Mouse (Mus musculus): ENCODE results near the gene Epp13. TPM values are rescaled to one million over a fixed set of nuclear protein-coding genes. Genes with fewer than 3 reads are reported as not detected.
"Not testable (repeated sequence)": the region's sequence is repeated elsewhere in the genome, so short reads cannot be mapped to it uniquely, and the experiment has no call there.

Gene Epp13
- polyA plus RNA-seq, 1 experiment = 40.1 TPM

DNA sequence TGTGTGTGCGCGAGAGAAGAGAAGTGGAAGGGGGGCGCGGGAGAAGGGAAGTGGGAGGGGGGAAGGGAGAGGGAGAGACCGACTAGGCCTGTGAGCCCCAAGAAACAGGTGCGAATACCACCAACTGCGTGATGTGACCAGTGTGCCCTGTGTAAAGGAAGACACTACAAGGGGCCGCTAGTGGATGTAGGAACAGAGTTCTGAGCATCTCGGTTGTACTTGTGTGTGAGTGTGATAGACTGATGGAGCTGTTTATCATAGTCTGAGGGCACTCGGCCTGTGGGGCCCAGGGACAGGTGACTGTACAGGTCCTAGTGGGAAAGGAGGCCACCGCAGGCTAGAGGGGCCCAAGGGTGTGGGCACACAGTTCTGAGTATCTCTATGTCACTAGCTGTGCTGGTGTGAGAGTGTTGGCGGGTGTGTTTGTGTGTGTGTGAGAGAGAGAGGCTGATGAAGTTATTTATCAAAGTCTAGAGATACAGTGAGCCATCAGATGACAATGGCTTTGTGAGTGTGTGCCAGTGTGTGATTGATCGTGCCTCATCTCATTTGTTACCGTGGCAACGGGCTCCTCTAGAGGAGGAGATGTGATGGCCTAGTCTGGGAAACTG lies 34.5 kb downstream of the Epp13 start:
- no peak overlapping the region for H3K27ac ChIP-seq (ENCODE audit: insufficient read depth, low read length)
- H3K4me3 ChIP-seq (ENCODE audit: low read depth, low read length) = peak overlapping the region; percentile 69
- TF ChIP-seq EP300 (IDR thresholded peaks at IDR 0.05; ENCODE audit: insufficient read depth, low read depth, low read length) (no peak), CTCF (IDR thresholded peaks at IDR 0.05; ENCODE audit: low read depth, low read length) (no peak), POLR2A (IDR thresholded peaks at IDR 0.05; ENCODE audit: insufficient read depth, low read length) (no peak)
- peak overlapping the region; percentile 54; the same call in 1 of the 2 replicates for H3K9ac ChIP-seq (ENCODE audit: low read depth, poor library complexity, severe bottlenecking)
- no peaks in the 10 kb centered on the region for H3K27me3 ChIP-seq (ENCODE audit: control insufficient read depth, insufficient read depth, low read length, poor library complexity, severe bottlenecking)
- no peaks in the 10 kb centered on the region for H3K9me3 ChIP-seq (replicated peaks; ENCODE audit: control insufficient read depth, insufficient read depth, low read length, poor library complexity, severe bottlenecking)
- H3K36me3 ChIP-seq (ENCODE audit: control insufficient read depth, insufficient read depth, low read length, poor library complexity, severe bottlenecking) = no peaks in the 10 kb centered on the region; the same call in 1 of the 2 replicates
- no peaks in the 10 kb centered on the region for H3K4me1 ChIP-seq (ENCODE audit: control insufficient read depth, insufficient read depth, low read length)

DNA sequence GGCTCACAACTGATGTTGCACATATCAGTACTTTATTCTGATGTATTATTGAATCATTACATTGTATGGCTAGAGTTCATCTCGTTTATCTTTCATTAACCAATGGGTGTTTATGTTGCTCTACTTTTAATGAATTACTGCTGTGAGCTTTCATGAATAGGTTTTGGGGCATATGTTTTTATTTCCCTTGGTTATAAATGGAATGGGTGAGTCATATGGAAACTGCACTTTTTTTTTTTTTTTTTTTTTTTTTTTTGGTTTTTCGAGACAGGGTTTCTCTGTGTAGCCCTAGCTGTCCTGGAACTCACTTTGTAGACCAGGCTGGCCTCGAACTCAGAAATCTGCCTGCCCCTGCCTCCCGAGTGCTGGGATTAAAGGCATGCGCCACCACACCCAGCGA lies 38.6 kb downstream of the Epp13 start:
- H3K27ac ChIP-seq (ENCODE audit: insufficient read depth, low read length) = not testable (repeated sequence)

GRCm38 (mm10) chr7:6300796-6301195 lies 48.3 kb downstream of the Epp13 start:
- not testable (repeated sequence) for H3K4me1 ChIP-seq (ENCODE audit: control insufficient read depth, insufficient read depth, low read length); H3K4me3 ChIP-seq (ENCODE audit: low read depth, low read length); H3K36me3 ChIP-seq (ENCODE audit: control insufficient read depth, insufficient read depth, low read length, poor library complexity, severe bottlenecking); H3K9ac ChIP-seq (ENCODE audit: low read depth, poor library complexity, severe bottlenecking); H3K27me3 ChIP-seq (ENCODE audit: control insufficient read depth, insufficient read depth, low read length, poor library complexity, severe bottlenecking)
- H3K27ac ChIP-seq (ENCODE audit: insufficient read depth, low read length) = 0 out of 2 replicates have a peak overlapping the region, but pooled peaks have one; percentile 66
- peaks cover 12% of the 10 kb centered on the region for H3K9me3 ChIP-seq (replicated peaks; ENCODE audit: control insufficient read depth, insufficient read depth, low read length, poor library complexity, severe bottlenecking)
- TF ChIP-seq EP300 (IDR thresholded peaks at IDR 0.05; ENCODE audit: insufficient read depth, low read depth, low read length) = 0 out of 2 replicates have a peak, but pooled peaks have one; percentile 25

More for the DNA sequence above, 38.6 kb downstream of the Epp13 start:
- not testable (repeated sequence) for H3K27me3 ChIP-seq (ENCODE audit: control insufficient read depth, insufficient read depth, low read length, poor library complexity, severe bottlenecking); H3K9ac ChIP-seq (ENCODE audit: low read depth, poor library complexity, severe bottlenecking); H3K9me3 ChIP-seq (replicated peaks; ENCODE audit: control insufficient read depth, insufficient read depth, low read length, poor library complexity, severe bottlenecking); H3K4me3 ChIP-seq (ENCODE audit: low read depth, low read length); H3K4me1 ChIP-seq (ENCODE audit: control insufficient read depth, insufficient read depth, low read length); H3K36me3 ChIP-seq (ENCODE audit: control insufficient read depth, insufficient read depth, low read length, poor library complexity, severe bottlenecking)

DNA sequence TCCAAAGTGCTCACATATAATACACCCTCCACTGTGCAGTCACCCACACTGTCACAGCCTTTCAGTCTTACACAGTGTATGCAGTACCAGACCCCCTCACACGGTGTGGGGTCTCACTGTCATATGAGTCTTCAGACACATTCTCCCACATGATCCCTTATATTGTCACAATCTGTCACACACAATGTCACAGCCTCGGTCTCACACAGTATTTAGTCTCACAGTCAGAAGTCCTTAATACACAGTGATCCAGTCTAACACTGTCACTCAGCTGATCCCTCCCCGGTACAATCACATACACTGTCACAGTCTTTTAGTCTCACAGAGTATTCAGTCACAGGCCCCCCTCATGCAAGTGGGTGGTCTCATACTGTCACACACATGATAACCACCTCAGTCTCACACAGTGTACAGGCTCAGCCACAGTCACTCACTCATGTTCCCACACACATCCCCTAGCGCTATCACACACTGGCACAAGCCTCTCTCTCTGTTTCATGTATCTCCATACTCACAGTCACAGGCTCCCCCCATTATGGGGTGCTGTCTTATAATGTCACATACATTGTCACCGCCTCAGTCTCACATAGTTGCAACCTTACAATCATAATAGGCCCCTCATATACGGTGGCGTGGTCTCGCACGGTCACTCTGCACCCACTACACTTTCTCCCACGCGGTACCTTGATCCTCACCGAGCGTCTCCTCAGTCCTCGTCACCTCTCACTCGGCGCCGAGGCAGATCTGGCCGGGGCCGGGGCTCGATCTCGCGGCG lies 78.1 kb downstream of the Epp13 start:
- no peak for TF ChIP-seq POLR2A (IDR thresholded peaks at IDR 0.05; ENCODE audit: insufficient read depth, low read length)
- TF ChIP-seq CTCF (IDR thresholded peaks at IDR 0.05; ENCODE audit: low read depth, low read length) = no peak
- Histone ChIP-seq H3K36me3 (ENCODE audit: control insufficient read depth, insufficient read depth, low read length, poor library complexity, severe bottlenecking) (no peaks in the 10 kb centered on the region), H3K27ac (ENCODE audit: insufficient read depth, low read length) (no peak overlapping the region), H3K9ac (ENCODE audit: low read depth, poor library complexity, severe bottlenecking) (peak overlapping the region; percentile 26), H3K9me3 (replicated peaks; ENCODE audit: control insufficient read depth, insufficient read depth, low read length, poor library complexity, severe bottlenecking) (no peaks in the 10 kb centered on the region), H3K4me1 (ENCODE audit: control insufficient read depth, insufficient read depth, low read length) (no peaks in the 10 kb centered on the region), H3K27me3 (ENCODE audit: control insufficient read depth, insufficient read depth, low read length, poor library complexity, severe bottlenecking) (no peaks in the 10 kb centered on the region), H3K4me3 (ENCODE audit: low read depth, low read length) (peak overlapping the region; percentile 78)

DNA sequence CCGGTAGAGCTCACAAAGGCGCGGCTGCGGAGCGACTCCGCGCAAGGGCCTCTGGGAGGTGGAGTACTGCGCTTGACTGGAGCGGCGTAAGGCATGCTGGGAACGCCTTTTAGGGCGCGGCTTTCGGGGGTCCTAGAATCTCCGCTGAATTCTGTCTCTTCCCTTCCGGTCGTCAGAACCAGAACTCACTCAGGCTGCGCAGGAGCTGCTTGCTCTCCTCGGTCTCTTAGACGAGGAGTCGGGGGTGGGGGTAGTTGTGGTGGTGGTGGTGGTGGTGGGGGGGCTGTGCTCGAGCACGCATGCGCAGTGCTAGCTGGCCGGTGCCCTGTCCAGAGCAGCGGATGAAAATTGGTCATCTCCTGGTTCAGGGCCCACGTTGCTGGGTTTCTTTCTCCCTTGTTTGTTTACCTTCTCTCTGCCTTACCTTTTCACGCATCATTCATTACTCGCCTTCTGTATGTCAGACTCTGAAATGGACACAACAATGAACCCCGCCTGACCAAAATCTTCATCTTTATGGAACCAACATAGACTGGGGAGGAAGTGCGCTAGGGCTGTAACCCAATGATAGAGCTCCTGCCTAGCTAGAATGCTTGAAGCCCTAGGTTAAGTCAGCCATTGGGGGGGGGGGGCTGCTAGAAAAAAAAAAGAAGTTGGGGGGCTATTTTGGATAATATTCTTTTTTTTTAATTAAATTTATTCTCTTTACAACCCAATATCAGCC lies 78.9 kb downstream of the Epp13 start, which contains the start of gene Zfp583:
Gene Zfp583, minus strand, starts transcription at position 53 of the 724 bp plus-strand sequence.
- H3K36me3 ChIP-seq (ENCODE audit: control insufficient read depth, insufficient read depth, low read length, poor library complexity, severe bottlenecking) = no peaks in the 10 kb centered on the region
- H3K27ac ChIP-seq (ENCODE audit: insufficient read depth, low read length) = peak within 1 kb of the TSS; percentile 73
- peak within 1 kb of the TSS; percentile 26 for H3K9ac ChIP-seq (ENCODE audit: low read depth, poor library complexity, severe bottlenecking)
- no peaks in the 10 kb centered on the region for H3K27me3 ChIP-seq (ENCODE audit: control insufficient read depth, insufficient read depth, low read length, poor library complexity, severe bottlenecking)
- no peaks in the 10 kb centered on the region for H3K4me1 ChIP-seq (ENCODE audit: control insufficient read depth, insufficient read depth, low read length)
- peak within 1 kb of the TSS; percentile 78 for H3K4me3 ChIP-seq (ENCODE audit: low read depth, low read length)
- TF ChIP-seq CTCF (IDR thresholded peaks at IDR 0.05; ENCODE audit: low read depth, low read length) (no peak), POLR2A (IDR thresholded peaks at IDR 0.05; ENCODE audit: insufficient read depth, low read length) (no peak), EP300 (IDR thresholded peaks at IDR 0.05; ENCODE audit: insufficient read depth, low read depth, low read length) (no peak)
- H3K9me3 ChIP-seq (replicated peaks; ENCODE audit: control insufficient read depth, insufficient read depth, low read length, poor library complexity, severe bottlenecking) = no peaks in the 10 kb centered on the region

Other genes with a start within 250 kb of the Epp13 start
- gene Vmn1r65, start 241.7 kb upstream of the Epp13 start, polyA plus RNA-seq (2011; ENCODE audit: insufficient read depth, insufficient read length, low read depth, missing spikeins) = not detected in 2 replicates
- 1.2 TPM in 1 of 2 replicates, not detected in the other for gene Nlrp4c, start 207.5 kb upstream of the Epp13 start, polyA plus RNA-seq (2011; ENCODE audit: insufficient read depth, insufficient read length, low read depth, missing spikeins)
- 24.1 and 30.9 TPM in 2 replicates for gene Zfp787, start 96.7 kb upstream of the Epp13 start, polyA plus RNA-seq (2011; ENCODE audit: insufficient read depth, insufficient read length, low read depth, missing spikeins)
- gene Zfp444, start 80.5 kb upstream of the Epp13 start, polyA plus RNA-seq (2011; ENCODE audit: insufficient read depth, insufficient read length, low read depth, missing spikeins) = 33.7 and 41.1 TPM in 2 replicates
- not detected in 2 replicates for gene Galp, start 55.6 kb upstream of the Epp13 start, polyA plus RNA-seq (2011; ENCODE audit: insufficient read depth, insufficient read length, low read depth, missing spikeins)
- gene Zscan5b, start 30.4 kb upstream of the Epp13 start, polyA plus RNA-seq (2011; ENCODE audit: insufficient read depth, insufficient read length, low read depth, missing spikeins) = 0.33 and 0.40 TPM in 2 replicates
- 12.7 and 12.8 TPM in 2 replicates for gene Zfp667, start 33.9 kb downstream of the Epp13 start, polyA plus RNA-seq (2011; ENCODE audit: insufficient read depth, insufficient read length, low read depth, missing spikeins)
- gene Zfp583, start 78.6 kb downstream of the Epp13 start, polyA plus RNA-seq (2011; ENCODE audit: insufficient read depth, insufficient read length, low read depth, missing spikeins) = 4.4 and 6.2 TPM in 2 replicates
- gene Gm3854, start 91.0 kb downstream of the Epp13 start, polyA plus RNA-seq (2011; ENCODE audit: insufficient read depth, insufficient read length, low read depth, missing spikeins) = 3.2 and 3.8 TPM in 2 replicates
- 0.59 and 1.2 TPM in 2 replicates for gene Zfp78, start 110.6 kb downstream of the Epp13 start, polyA plus RNA-seq (2011; ENCODE audit: insufficient read depth, insufficient read length, low read depth, missing spikeins)
- gene Zfp28, start 130.6 kb downstream of the Epp13 start, polyA plus RNA-seq (2011; ENCODE audit: insufficient read depth, insufficient read length, low read depth, missing spikeins) = 3.2 and 4.5 TPM in 2 replicates
- gene Smim17, start 146.0 kb downstream of the Epp13 start, polyA plus RNA-seq (2011; ENCODE audit: insufficient read depth, insufficient read length, low read depth, missing spikeins) = 1.1 and 1.3 TPM in 2 replicates
- 0.32 and 0.34 TPM in 2 replicates for gene Gm20715, start 157.6 kb downstream of the Epp13 start, polyA plus RNA-seq (2011; ENCODE audit: insufficient read depth, insufficient read length, low read depth, missing spikeins)
- gene Olfr1344, start 186.0 kb downstream of the Epp13 start, polyA plus RNA-seq (2011; ENCODE audit: insufficient read depth, insufficient read length, low read depth, missing spikeins) = not detected in 2 replicates
- gene Olfr1336, start 203.5 kb downstream of the Epp13 start, polyA plus RNA-seq (2011; ENCODE audit: insufficient read depth, insufficient read length, low read depth, missing spikeins) = not detected in 2 replicates
- not detected in 2 replicates for gene Olfr1346, start 214.4 kb downstream of the Epp13 start, polyA plus RNA-seq (2011; ENCODE audit: insufficient read depth, insufficient read length, low read depth, missing spikeins)
- gene Olfr5, start 234.2 kb downstream of the Epp13 start, polyA plus RNA-seq (2011; ENCODE audit: insufficient read depth, insufficient read length, low read depth, missing spikeins) = not detected in 2 replicates
- not detected in 2 replicates for gene Olfr1347, start 247.0 kb downstream of the Epp13 start, polyA plus RNA-seq (2011; ENCODE audit: insufficient read depth, insufficient read length, low read depth, missing spikeins)